Mouse (Mus musculus) spleen, adult 2 months (tissue): Measurements from ENCODE around the gene Slc26a9. TPM values are rescaled to one million over a fixed set of nuclear protein-coding genes. Genes with fewer than 3 reads are reported as not detected.

Experiments used
- DNase-seq, 2 experiments: peaks; one replicate each; pipeline versions ENCODE4 v3.0.0 to v3.0.0-alpha.2; 2012 to 2021; ENCODE audit warnings: low spot score in 2 of 2, low read depth in 1 of 2
- H3K27ac ChIP-seq: fragments of 200-500 bp; 2 replicates; pipeline ENCODE4 v1.5.1; 2012; ENCODE audit warnings: low read length, inconsistent platforms; ENCODE audit not compliant: insufficient read depth
- H3K27me3 ChIP-seq: fragments of 200-500 bp; 2 replicates; pipeline ENCODE4 v1.6.1; 2012; ENCODE audit warnings: mild to moderate bottlenecking, moderate library complexity, low read length, inconsistent platforms; ENCODE audit not compliant: control insufficient read depth, insufficient read depth
- H3K36me3 ChIP-seq: fragments of 200-500 bp; 2 replicates; pipeline ENCODE4 v1.6.1; 2012; ENCODE audit warnings: mild to moderate bottlenecking, low read length, inconsistent platforms; ENCODE audit not compliant: control insufficient read depth, insufficient read depth
- H3K4me1 ChIP-seq: fragments of 200-500 bp; 2 replicates; pipeline ENCODE4 v1.6.1; 2011; ENCODE audit warnings: inconsistent platforms; ENCODE audit not compliant: control insufficient read depth, insufficient read depth, insufficient read length
- H3K4me3 ChIP-seq: fragments of 200-500 bp; 2 replicates; pipeline ENCODE4 v1.5.1; 2011; ENCODE audit warnings: mild to moderate bottlenecking, inconsistent platforms; ENCODE audit not compliant: insufficient read depth, insufficient read length; ENCODE audit errors: extremely low read depth
- CTCF ChIP-seq: fragments of 200-500 bp; IDR thresholded peaks from 2 replicates; pipeline ENCODE4 v1.5.1; 2011; ENCODE audit warnings: mild to moderate bottlenecking, inconsistent platforms; ENCODE audit not compliant: insufficient read depth, insufficient read length, insufficient replicate concordance; ENCODE audit errors: extremely low read depth
- POLR2A ChIP-seq: fragments of 200-500 bp; IDR thresholded peaks from 2 replicates; pipeline ENCODE4 v1.6.1; 2011; ENCODE audit warnings: low read depth, low read length, inconsistent platforms
- WGBS: fragments of 180-500 bp; shearing (Covaris S2); methylation state at CpG from one replicate; pipeline ENCODE4 v1.1.7; 2018; 5-methylcytosine and 5-hydroxymethylcytosine counted together
- polyA plus RNA-seq: library from polyadenylated mRNA; depleted of rRNA; stranded (reverse); fragments of >200 nt; gene quantifications from 2 replicates; pipeline ENCODE4 v1.2.3, GENCODE M21; 2012; rRNA removed

The Slc26a9 gene
- polyA plus RNA-seq, result 0.14 TPM in 1 of 2 replicates, not detected in the other

- no peak within 1 kb of the TSS for H3K4me3 ChIP-seq
- H3K27me3 ChIP-seq, result no peaks in the 10 kb centered on the region
- H3K4me1 ChIP-seq, result no peaks in the 10 kb centered on the region
- no peak within 1 kb of the TSS for H3K27ac ChIP-seq
- no peaks in the 10 kb centered on the region for H3K36me3 ChIP-seq
- TF ChIP-seq CTCF (no peak), POLR2A (no peak)
- 43% methylated on average over 10 of the region's 10 CpGs for WGBS
- no peak for DNase-seq
These were observed at the start of gene Slc26a9 for GRCm38 (mm10) chr1:131743868-131744464. Gene Slc26a9 (plus strand): TSS chr1:131744022.

GRCm38 (mm10) chr1:131695308-131695707 lies 48.5 kb upstream of the Slc26a9 start:
- DNase-seq, result no peak
- WGBS, result 94% methylated on average over 2 of the region's 2 CpGs

DNA sequence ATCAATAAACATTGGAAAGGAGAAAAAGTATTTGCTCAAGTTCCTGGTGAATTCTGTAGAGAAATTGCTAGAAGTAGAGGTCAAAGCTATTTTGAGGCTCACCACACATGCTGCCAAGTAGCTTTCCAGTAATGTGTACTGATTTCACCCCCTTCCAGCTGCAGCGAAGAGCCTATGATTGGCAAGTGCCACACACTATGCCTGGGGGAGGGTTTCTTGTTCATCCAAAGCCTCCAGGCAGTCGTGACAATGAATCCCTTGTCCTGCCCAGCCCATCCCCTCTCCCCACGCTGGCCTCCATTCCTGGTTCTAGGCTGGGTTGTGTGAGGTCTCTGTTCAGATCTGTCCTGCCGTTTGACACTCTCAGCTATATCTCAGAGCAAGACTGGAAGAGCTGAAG lies 47.5 kb upstream of the Slc26a9 start:
- TF ChIP-seq POLR2A, result no peak
- no peak for TF ChIP-seq CTCF
- 81% methylated on average over 4 of the region's 4 CpGs for WGBS
- Histone ChIP-seq H3K4me1 (peaks cover 7% of the 10 kb centered on the region), H3K36me3 (no peaks in the 10 kb centered on the region), H3K4me3 (no peak overlapping the region), H3K27ac (no peak overlapping the region), H3K27me3 (no peaks in the 10 kb centered on the region)
- DNase-seq, result no peak

More at GRCm38 (mm10) chr1:131695308-131695707, 48.5 kb upstream of the Slc26a9 start:
- no peak for TF ChIP-seq POLR2A
- no peak for TF ChIP-seq CTCF
- H3K4me1 ChIP-seq, result peaks cover 7% of the 10 kb centered on the region
- H3K36me3 ChIP-seq, result no peaks in the 10 kb centered on the region
- H3K4me3 ChIP-seq, result no peak overlapping the region
- H3K27ac ChIP-seq, result no peak overlapping the region
- no peaks in the 10 kb centered on the region for H3K27me3 ChIP-seq

DNA sequence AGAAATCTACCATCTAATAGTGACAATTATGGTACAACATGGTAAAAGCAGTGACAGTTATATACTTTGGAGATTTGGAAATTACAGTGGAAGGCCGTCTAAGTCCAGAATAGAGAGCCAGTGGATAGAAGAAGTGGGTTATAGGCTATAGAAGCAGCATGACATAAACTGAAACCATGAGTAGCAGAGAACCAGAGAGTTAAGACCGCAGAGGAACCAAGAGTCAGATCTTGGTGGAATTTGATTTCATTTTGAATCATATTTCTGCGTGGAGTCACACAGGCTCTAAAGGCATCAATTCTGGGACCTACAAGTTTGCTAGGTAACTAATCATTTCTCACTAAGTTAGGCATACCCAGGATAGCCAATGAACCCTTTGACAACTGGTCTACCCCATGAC lies 45.1 kb upstream of the Slc26a9 start:
- 71% methylated on average over 3 of the region's 3 CpGs for WGBS
- no peak for DNase-seq
- Histone ChIP-seq H3K4me3 (no peak overlapping the region), H3K27ac (no peak overlapping the region), H3K27me3 (no peaks in the 10 kb centered on the region), H3K4me1 (peaks cover 7% of the 10 kb centered on the region), H3K36me3 (no peaks in the 10 kb centered on the region)
- no peak for TF ChIP-seq POLR2A
- no peak for TF ChIP-seq CTCF

GRCm38 (mm10) chr1:131699642-131700041 lies 44.2 kb upstream of the Slc26a9 start:
- 67% methylated on average over 4 of the region's 4 CpGs for WGBS
- H3K36me3 ChIP-seq, result no peaks in the 10 kb centered on the region
- no peak for TF ChIP-seq POLR2A
- TF ChIP-seq CTCF, result no peak
- H3K4me1 ChIP-seq, result peaks cover 7% of the 10 kb centered on the region
- no peak overlapping the region for H3K27ac ChIP-seq
- no peak overlapping the region for H3K4me3 ChIP-seq
- no peak for DNase-seq
- no peaks in the 10 kb centered on the region for H3K27me3 ChIP-seq

GRCm38 (mm10) chr1:131700447-131700846 lies 43.4 kb upstream of the Slc26a9 start:
- TF ChIP-seq CTCF (no peak), POLR2A (no peak)

DNA sequence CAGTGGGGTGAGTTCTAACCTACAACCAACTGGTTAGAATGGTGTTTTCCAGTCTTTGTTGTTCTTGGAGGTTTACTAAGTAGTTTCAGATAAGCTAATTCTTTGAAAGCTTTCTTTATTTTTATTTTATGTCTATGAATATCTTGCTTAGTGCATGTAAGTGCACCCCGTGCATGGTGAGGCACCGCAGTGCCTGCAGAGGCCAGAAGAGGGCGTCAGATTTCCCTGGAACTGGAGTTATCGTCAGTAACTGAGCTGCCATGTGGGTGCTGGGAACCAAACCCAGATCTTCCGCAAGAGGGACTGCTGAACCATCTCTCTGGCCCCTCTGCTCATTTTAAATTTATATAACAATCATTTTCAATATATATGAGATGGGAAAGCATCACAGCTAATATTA lies 42.4 kb upstream of the Slc26a9 start:
- Histone ChIP-seq H3K4me3 (no peak overlapping the region), H3K36me3 (no peaks in the 10 kb centered on the region), H3K27ac (no peak overlapping the region), H3K4me1 (peaks cover 7% of the 10 kb centered on the region), H3K27me3 (no peaks in the 10 kb centered on the region)
- DNase-seq, result no peak
- 87% methylated on average over 5 of the region's 5 CpGs for WGBS
- TF ChIP-seq POLR2A (no peak), CTCF (no peak)

More at GRCm38 (mm10) chr1:131700447-131700846, 43.4 kb upstream of the Slc26a9 start:
- Histone ChIP-seq H3K4me1 (peaks cover 7% of the 10 kb centered on the region), H3K36me3 (no peaks in the 10 kb centered on the region), H3K27ac (no peak overlapping the region), H3K4me3 (no peak overlapping the region), H3K27me3 (no peaks in the 10 kb centered on the region)
- peak in 1 of 2 experiments; percentile 33 for DNase-seq
- 23% methylated on average over 5 of the region's 5 CpGs for WGBS
